Mouse (Mus musculus) CD4-positive, CD25-positive, alpha-beta regulatory T cell, adult 2 months (primary cell): ENCODE data around the gene Hoxa13.

Experiments
- DNase-seq: peaks from one replicate; pipeline ENCODE4 v3.0.0-alpha.2; 2012; ENCODE audit warnings: low read depth, low spot score

Hoxa13 gene

GRCm38 (mm10) chr6:52260654-52261575 is at the start of gene Hoxa13:
Gene Hoxa13, minus strand, starts transcription at chr6:52260880.
- DNase-seq = peak; percentile 57

- DNase-seq = no peak
Observed at GRCm38 (mm10) chr6:52310366-52310765, 49.7 kb upstream of the Hoxa13 start.

DNA sequence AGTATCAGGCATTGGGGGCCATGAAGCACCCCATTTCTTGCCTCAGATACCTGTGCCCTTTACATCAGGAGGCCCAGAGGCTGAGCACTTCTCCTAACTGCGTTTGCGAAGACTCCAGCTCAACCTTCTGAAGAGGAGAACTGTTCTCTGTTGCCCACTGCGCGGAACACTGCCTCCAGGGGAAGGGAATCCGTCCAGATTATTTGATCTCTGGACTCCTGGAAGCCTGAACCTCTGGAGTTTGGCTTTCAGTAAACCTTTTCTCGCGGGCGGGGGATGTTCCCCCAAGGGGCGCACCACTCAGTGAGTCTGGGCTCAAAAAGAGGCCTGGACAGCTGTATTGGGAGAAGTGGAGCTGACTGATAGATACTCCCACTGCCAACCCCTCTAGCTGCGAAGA is 49.1 kb upstream of the Hoxa13 start:
- DNase-seq = no peak

GRCm38 (mm10) chr6:52305877-52306389 is 45.3 kb upstream of the Hoxa13 start:
- peak; percentile 57 for DNase-seq

GRCm38 (mm10) chr6:52303426-52303825 is 42.7 kb upstream of the Hoxa13 start:
- no peak for DNase-seq

DNA sequence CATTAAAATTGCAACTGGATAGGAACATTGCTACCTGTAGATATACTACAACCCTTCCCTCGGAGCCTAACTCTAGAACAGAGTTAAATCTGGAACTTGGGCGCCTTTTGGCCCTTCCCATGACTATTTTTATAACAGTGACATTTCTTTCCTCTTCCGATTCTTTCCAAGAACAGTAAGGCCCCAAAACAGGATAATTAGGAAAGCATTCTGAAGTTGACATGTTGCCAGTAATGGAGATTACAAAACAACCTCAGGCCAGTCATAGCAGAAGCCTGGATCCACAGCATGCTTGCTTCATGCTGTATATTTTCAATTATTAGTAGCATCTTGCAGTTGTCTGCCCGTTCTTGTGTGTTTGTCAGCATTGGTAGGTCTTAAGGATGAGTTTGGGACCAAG is 40.1 kb upstream of the Hoxa13 start:
- no peak for DNase-seq

GRCm38 (mm10) chr6:52298511-52298910 is 37.8 kb upstream of the Hoxa13 start:
- no peak for DNase-seq

DNA sequence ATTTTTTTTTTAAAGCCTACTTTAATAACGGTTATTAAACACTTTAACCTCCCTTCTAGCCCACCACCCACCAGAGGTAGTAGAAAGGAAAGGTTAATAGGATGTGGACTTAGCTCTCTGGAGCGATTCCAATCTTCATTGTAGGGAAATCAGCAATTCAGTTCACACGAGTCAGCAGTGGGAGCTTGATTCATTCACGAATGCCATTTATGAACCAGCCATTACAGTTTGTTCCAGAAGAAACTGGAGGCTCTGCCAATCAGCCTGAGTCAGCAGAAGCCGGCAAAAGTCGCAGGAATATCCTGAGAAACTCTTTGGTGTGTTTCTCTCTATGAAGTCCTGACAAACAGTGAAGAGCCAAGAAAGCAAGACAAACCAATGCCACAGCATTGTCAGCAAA is 33.9 kb upstream of the Hoxa13 start:
- DNase-seq = no peak

DNA sequence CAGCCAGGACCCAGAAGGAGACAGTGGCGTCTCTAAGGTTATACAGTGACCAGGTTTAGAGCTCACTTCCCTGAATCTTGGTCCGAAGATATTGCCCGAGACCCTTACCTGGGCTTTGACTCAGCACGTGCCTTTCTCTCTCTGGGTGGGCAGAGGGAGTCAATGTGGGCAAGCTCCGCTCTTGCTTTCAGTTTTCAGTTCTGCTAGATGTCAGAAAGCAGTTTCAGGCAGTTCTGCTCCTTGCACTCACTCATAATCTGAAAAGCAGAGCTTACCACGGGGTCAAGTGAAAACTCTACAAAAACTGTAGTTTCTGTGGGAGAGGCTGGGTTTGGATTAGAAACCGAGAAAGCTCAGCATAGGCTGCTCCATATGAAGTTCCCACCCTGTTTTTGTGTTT is 31.6 kb upstream of the Hoxa13 start:
- no peak for DNase-seq

GRCm38 (mm10) chr6:52291021-52291860 is 30.6 kb upstream of the Hoxa13 start:
- DNase-seq = no peak

DNA sequence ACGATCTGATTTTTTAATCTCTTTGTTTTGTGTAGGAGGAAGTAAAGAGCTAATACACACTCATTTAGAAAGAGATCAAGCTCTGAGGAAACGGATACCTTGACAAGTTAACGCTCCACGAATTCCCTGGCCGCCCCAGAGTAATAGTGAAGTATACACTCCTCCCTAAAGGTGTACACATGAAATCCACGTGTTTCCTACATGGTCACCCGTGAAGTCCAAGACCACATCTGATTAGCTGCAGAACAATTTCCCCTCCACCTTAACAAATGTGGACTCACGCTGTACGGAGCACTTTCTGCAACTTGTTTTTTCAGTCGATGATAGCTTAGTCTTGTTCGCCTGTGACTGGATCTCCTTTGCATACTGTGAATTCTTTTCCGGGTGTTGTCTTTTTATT is 29.5 kb upstream of the Hoxa13 start:
- DNase-seq = no peak

- no peak for DNase-seq
Observed at GRCm38 (mm10) chr6:52283896-52284295, 23.2 kb upstream of the Hoxa13 start.

DNA sequence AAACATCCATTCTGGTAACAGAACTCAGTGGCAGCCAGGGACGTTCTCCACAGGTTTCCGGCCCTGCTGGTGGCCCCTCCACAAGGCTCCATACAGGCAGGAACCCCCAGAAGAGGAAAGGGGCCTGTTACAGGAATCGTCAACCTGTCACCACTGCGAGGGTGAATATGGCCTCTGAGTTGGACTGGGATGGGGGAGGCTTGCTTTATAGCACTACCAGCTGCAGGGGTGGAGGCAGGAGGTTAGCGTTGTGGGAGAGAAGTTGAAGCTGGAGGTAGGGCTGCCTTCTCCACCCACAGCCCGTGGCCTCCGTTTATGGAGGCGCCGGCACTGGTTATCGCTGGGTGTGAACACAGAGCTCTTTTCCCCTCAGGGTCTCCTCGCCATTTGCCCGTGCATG is 20.4 kb upstream of the Hoxa13 start:
- no peak for DNase-seq

DNA sequence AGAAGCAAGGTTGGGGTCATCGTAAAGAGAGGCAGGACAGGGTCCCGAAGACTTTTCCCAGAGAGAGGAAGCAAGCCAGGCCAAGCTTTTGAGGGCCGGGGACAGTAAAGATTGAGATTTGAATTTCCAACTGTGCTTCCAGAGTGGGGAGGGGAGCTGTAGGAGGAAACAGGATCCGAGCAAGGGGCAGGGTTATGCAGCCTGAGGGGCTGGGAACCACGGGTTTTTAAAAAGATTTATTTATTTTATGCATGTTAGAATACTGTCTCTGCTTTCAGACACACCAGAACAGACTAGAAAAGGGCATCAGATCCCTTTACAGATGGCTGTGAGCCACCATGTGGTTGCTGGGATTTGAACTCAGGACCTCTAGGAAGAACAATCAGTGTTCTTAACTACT is 16.2 kb upstream of the Hoxa13 start:
- no peak for DNase-seq

GRCm38 (mm10) chr6:52276382-52276781 is 15.7 kb upstream of the Hoxa13 start:
- no peak for DNase-seq

DNA sequence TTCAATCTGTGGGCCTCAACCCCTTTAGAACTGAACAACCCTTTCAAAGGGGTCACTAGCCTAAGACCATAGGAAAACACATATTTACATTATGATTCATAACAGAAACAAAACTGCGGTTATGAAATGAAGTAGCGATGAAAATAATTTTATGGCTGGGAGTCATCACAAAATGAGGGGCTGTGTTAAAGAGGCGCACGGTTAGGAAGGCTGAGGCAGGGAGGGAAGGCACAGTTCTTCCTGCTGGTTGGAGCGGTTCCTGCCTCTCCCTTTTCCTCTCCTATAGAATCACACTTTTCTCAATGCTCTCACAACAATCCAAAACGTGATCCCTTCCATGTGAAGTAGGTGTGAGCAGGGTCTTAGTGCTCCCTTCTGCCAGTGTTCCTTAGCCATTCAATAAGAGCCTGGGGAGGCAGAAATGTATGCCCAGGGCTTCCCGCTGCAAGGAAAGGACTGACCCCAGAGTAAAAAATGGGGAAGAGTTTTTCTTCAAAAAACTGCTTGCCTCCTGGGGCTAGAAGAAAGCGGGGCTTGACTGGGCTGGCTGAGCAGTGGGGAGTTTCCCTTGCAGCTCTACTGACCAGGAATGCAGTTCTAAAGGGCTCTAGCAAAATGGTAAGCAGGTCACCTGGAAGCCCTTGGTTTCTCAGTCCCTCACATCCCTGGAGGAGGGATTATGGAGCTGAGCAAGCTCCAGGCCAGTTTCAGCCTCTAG is 15.0 kb upstream of the Hoxa13 start:
- DNase-seq = no peak

DNA sequence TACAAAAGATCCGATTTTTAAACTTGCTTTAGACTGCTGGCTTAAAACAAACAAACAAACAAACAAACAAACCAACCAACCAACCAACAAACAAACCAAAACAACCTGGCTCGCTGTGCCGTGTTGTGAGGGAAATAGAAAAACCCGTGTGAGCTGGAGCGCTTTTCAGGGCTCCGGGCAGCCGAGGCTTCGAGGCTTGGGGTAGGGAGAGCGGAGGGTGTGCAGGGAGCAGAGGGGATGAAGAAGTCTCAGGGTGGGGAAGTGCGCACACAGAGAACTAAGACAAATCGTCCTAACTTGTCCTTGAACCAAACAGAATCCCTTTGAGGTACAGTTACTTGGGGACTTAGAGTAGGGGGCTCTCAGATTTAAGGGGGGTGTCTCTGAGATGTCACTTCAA is 13.9 kb upstream of the Hoxa13 start:
- DNase-seq = no peak

DNA sequence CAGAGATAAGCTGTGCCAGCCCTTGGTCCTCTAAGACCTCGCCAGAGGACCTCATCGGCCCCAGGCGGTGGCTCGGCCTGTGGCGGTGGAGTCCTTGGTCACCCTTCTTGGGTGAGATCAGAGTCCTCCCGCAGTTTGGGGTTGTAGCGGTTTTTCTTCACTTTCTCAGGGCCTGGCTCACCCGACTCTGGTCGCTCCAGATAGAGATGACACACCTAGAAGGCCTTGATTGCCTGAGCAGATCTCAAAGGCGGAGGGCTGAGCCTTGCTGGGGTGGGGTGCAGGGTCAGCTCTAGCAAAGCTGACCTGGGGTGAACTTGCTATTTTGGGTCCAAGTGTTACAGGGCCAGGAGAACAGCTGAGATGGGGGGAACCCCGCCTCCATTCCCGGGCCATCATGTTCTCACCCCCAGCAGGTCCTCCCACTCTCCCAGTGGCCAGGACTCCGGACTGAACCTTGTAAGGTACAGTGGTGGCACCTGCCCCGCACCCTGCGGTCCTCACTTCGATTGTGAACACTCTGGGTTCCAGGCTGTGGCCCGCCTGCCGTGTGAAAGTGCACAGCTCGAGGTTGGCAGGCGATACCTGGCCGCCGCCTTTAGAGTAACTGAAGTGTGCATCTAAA is 13.1 kb upstream of the Hoxa13 start:
- no peak for DNase-seq

DNA sequence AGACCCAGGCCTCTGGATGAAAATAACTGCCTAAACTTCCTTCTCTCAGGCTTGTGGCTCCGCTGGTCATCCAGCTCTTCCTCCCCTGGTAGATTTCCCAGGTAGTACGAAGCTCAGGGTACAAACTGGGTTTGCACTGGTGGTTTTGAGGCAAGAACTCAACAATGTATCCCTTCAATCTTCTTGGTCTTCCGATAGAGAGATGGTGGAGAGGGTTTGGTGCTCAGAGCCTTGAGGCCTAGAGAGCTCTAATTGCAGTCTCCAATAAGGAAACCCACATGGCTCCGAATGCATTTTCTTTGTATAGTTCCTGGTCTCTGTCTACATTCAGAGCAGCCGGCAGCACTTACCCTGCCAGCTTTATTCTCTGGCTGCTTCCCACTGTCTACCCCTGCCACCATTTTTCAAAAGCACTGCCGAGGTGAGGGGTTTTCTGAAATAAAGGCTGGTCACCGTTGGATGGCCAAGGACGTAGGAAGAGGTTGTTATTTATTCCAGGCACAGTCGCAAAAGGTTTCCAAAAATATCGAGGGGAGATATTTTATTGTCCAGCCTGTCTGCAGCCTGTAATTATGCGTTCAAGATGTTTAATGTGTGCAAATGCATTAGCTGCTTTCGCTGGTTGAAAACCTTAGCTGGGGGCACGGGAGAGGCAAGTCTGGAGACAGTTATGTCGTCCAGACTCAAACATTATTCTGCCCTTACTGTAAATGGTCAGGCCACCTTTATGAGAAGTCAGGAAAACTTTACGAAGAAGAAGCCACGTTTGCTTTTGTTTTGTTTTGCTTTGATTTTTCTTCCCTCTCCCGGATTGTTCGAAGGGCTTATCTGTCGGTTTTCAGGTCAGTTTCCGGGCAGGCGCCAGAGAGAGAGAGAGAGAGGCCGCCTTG is 12.3 kb upstream of the Hoxa13 start:
- no peak for DNase-seq
